Mouse (Mus musculus) MEL (cell line): ENCODE measurements around the gene Slco2a1. TPM values are rescaled to one million over a fixed set of nuclear protein-coding genes. Genes with fewer than 3 reads are reported as not detected.

Experiments used
- DNase-seq: peaks from one replicate; pipeline ENCODE4 v3.0.0; 2011; ENCODE audit warnings: low read depth, low spot score
- H3K27ac ChIP-seq: 2 replicates; pipeline ENCODE4 v1.5.1; 2012; ENCODE audit warnings: low read depth, mild to moderate bottlenecking, control low read depth, low read length, moderate library complexity; ENCODE audit not compliant: control insufficient read depth
- H3K27me3 ChIP-seq, 2 experiments: fragments of 150-350 bp in 1 of 2; sonication (generic) in 1 of 2; 2 replicates each; pipeline ENCODE4 v1.6.1; 2012; ENCODE audit warnings: low read length in 2 of 2, mild to moderate bottlenecking in 2 of 2, improper control_type of control experiment in 1 of 2, moderate library complexity in 1 of 2; ENCODE audit not compliant: insufficient read depth in 2 of 2, control insufficient read depth in 1 of 2
- H3K36me3 ChIP-seq, 2 experiments: 2 replicates each; pipeline ENCODE4 v1.6.1; 2012 to 2014; ENCODE audit warnings: low read length in 2 of 2, improper control_type of control experiment in 1 of 2, inconsistent platforms in 1 of 2, mild to moderate bottlenecking in 1 of 2; ENCODE audit not compliant: insufficient read depth in 2 of 2, control insufficient read depth in 1 of 2
- H3K4me1 ChIP-seq, 2 experiments: fragments of 150-350 bp in 1 of 2; sonication (generic) in 1 of 2; 2 replicates each; pipeline ENCODE4 v1.6.1; 2012; ENCODE audit warnings: low read length in 2 of 2, improper control_type of control experiment in 1 of 2, mild to moderate bottlenecking in 1 of 2; ENCODE audit not compliant: insufficient read depth in 2 of 2, control insufficient read depth in 1 of 2
- H3K4me3 ChIP-seq, 2 experiments: fragments of 150-350 bp in 1 of 2; sonication (generic) in 1 of 2; 2 replicates each; pipeline ENCODE4 v1.5.1; 2012; ENCODE audit warnings: low read depth in 2 of 2, low read length in 2 of 2, mild to moderate bottlenecking in 2 of 2, moderate library complexity in 2 of 2, control low read depth in 1 of 2, improper control_type of control experiment in 1 of 2; ENCODE audit not compliant: control insufficient read depth in 1 of 2, insufficient read depth in 1 of 2
- H3K79me2 ChIP-seq: 2 replicates; pipeline ENCODE4 v1.6.1; 2012; ENCODE audit warnings: mild to moderate bottlenecking, low read length, moderate library complexity; ENCODE audit not compliant: control insufficient read depth, poor library complexity, insufficient read depth
- H3K9ac ChIP-seq: 2 replicates; pipeline ENCODE4 v1.6.1; 2012; ENCODE audit warnings: low read depth, mild to moderate bottlenecking, control low read depth, low read length, moderate library complexity; ENCODE audit not compliant: control insufficient read depth, poor library complexity, severe bottlenecking
- H3K9me3 ChIP-seq: fragments of 150-350 bp; sonication (generic); replicated peaks from 2 replicates; pipeline ENCODE4 v1.6.1; 2012; ENCODE audit warnings: mild to moderate bottlenecking, low read length, improper control_type of control experiment, moderate library complexity; ENCODE audit not compliant: insufficient read depth
- BHLHE40 ChIP-seq: IDR thresholded peaks from 2 replicates; pipeline ENCODE4 v1.6.1; 2012; ENCODE audit warnings: low read depth, mild to moderate bottlenecking, inconsistent platforms, low read length, improper control_type of control experiment, borderline replicate concordance
- CHD1 ChIP-seq: IDR thresholded peaks from 2 replicates; pipeline ENCODE4 v1.6.1; 2012; ENCODE audit warnings: low read depth, mild to moderate bottlenecking, inconsistent platforms, low read length, improper control_type of control experiment
- CHD2 ChIP-seq: IDR thresholded peaks from 2 replicates; pipeline ENCODE4 v1.6.1; 2011; ENCODE audit warnings: low read length, improper control_type of control experiment
- E2F4 ChIP-seq: IDR thresholded peaks from 2 replicates; pipeline ENCODE4 v1.6.1; 2011; ENCODE audit warnings: low read depth, low read length, improper control_type of control experiment, borderline replicate concordance
- GABPA ChIP-seq: IDR thresholded peaks from 2 replicates; pipeline ENCODE4 v1.6.1; 2012; ENCODE audit warnings: low read depth, mild to moderate bottlenecking, inconsistent platforms, low read length, improper control_type of control experiment, moderate library complexity
- GATA1 ChIP-seq: IDR thresholded peaks from 2 replicates; pipeline ENCODE4 v1.6.1; 2011; ENCODE audit warnings: low read depth, low read length, improper control_type of control experiment
- JUND ChIP-seq: IDR thresholded peaks from 2 replicates; pipeline ENCODE4 v1.6.1; 2011; ENCODE audit warnings: low read depth, mild to moderate bottlenecking, improper control_type of control experiment, low read length
- KAT2A ChIP-seq: conservative IDR thresholded peaks from 2 replicates; pipeline ENCODE4 v1.6.1; 2012; ENCODE audit warnings: low read depth, low read length, improper control_type of control experiment, inconsistent platforms
- MAX ChIP-seq: IDR thresholded peaks from 2 replicates; pipeline ENCODE4 v1.6.1; 2011; ENCODE audit warnings: low read length, improper control_type of control experiment
- MAZ ChIP-seq: IDR thresholded peaks from 2 replicates; pipeline ENCODE4 v1.6.1; 2012; ENCODE audit warnings: low read depth, mild to moderate bottlenecking, inconsistent platforms, low read length, improper control_type of control experiment
- MEF2A ChIP-seq: IDR thresholded peaks from 2 replicates; pipeline ENCODE4 v1.6.1; 2014; ENCODE audit warnings: low read depth, mild to moderate bottlenecking, inconsistent platforms, low read length, improper control_type of control experiment; ENCODE audit not compliant: poor library complexity, insufficient replicate concordance, severe bottlenecking; ENCODE audit errors: extremely low read depth
- MXI1 ChIP-seq: IDR thresholded peaks from 2 replicates; pipeline ENCODE4 v1.6.1; 2011; ENCODE audit warnings: mild to moderate bottlenecking, low read depth, low read length, improper control_type of control experiment
- NRF1 ChIP-seq: IDR thresholded peaks from 2 replicates; pipeline ENCODE4 v1.6.1; 2014; ENCODE audit warnings: low read depth, mild to moderate bottlenecking, inconsistent platforms, low read length, improper control_type of control experiment, moderate library complexity; ENCODE audit not compliant: poor library complexity, insufficient read depth, severe bottlenecking
- POLR2A ChIP-seq, 2 experiments: IDR thresholded peaks; 2 replicates each; pipeline ENCODE4 v1.6.1; 2011 to 2012; ENCODE audit warnings: low read length in 2 of 2, mild to moderate bottlenecking in 2 of 2, control low read depth in 1 of 2, improper control_type of control experiment in 1 of 2, low read depth in 1 of 2, moderate library complexity in 1 of 2; ENCODE audit not compliant: control insufficient read depth in 1 of 2, insufficient read depth in 1 of 2, poor library complexity in 1 of 2
- TAL1 ChIP-seq: IDR thresholded peaks from 2 replicates; pipeline ENCODE4 v1.6.1; 2012; ENCODE audit warnings: mild to moderate bottlenecking, inconsistent platforms, low read length, moderate library complexity, mixed read lengths
- TBP ChIP-seq: IDR thresholded peaks from 2 replicates; pipeline ENCODE4 v1.8.0; 2011; ENCODE audit warnings: low read depth, low read length, improper control_type of control experiment
- UBTF ChIP-seq: IDR thresholded peaks from 2 replicates; pipeline ENCODE4 v1.6.1; 2012; ENCODE audit warnings: low read depth, mild to moderate bottlenecking, inconsistent platforms, low read length, improper control_type of control experiment, moderate library complexity, borderline replicate concordance; ENCODE audit not compliant: insufficient read depth
- ZC3H11A ChIP-seq: IDR thresholded peaks from 2 replicates; pipeline ENCODE4 v1.6.1; 2012; ENCODE audit warnings: low read depth, mild to moderate bottlenecking, inconsistent platforms, low read length, improper control_type of control experiment
- ZKSCAN1 ChIP-seq: IDR thresholded peaks from 2 replicates; pipeline ENCODE4 v1.6.1; 2012; ENCODE audit warnings: low read depth, mild to moderate bottlenecking, inconsistent platforms, low read length, improper control_type of control experiment, moderate library complexity
- ZMIZ1 ChIP-seq: IDR thresholded peaks from 2 replicates; pipeline ENCODE4 v1.6.1; 2012; ENCODE audit warnings: low read depth, mild to moderate bottlenecking, inconsistent platforms, low read length, improper control_type of control experiment, moderate library complexity
- ZNF384 ChIP-seq: IDR thresholded peaks from 2 replicates; pipeline ENCODE4 v1.6.1; 2012; ENCODE audit warnings: low read depth, mild to moderate bottlenecking, inconsistent platforms, low read length, improper control_type of control experiment
- polyA plus RNA-seq, 2 experiments: library from polyadenylated mRNA; stranded (reverse) in 1 of 2; unstranded in 1 of 2; fragments of >175 nt in 1 of 2; fragments of >200 nt in 1 of 2; gene quantifications; 2 replicates each; pipeline versions ENCODE4 v1.2.1 to v1.2.4; 2012; ENCODE audit warnings: low replicate concordance in 2 of 2, low read depth in 1 of 2; ENCODE audit not compliant: insufficient read length in 2 of 2, insufficient read depth in 1 of 2, missing spikeins in 1 of 2
- total RNA-seq: library from RNA; depleted of rRNA; stranded (reverse); fragments of 300-350 nt; gene quantifications from 2 replicates; pipeline ENCODE4 v1.2.3, GENCODE M21; 2012

Slco2a1 gene
- total and polyA plus RNA-seq, 3 experiments: 0.01 TPM; not detected in 2

- H3K27me3 ChIP-seq: no peaks in the 10 kb centered on the region
- H3K36me3 ChIP-seq: no peaks in the 10 kb centered on the region
- H3K4me1 ChIP-seq: no peaks in the 10 kb centered on the region
- H3K79me2 ChIP-seq: no peaks in the 10 kb centered on the region
- no peak overlapping the region for H3K4me3 ChIP-seq
- TF ChIP-seq GATA1 (no peak), ZMIZ1 (no peak), TAL1 (no peak), MAX (no peak), CHD1 (no peak), JUND (no peak), ZKSCAN1 (no peak), NRF1 (no peak), MXI1 (no peak), MAZ (no peak), BHLHE40 (no peak), E2F4 (no peak), TBP (no peak), POLR2A (IDR thresholded peaks at IDR 0.05; ENCODE audit: control insufficient read depth in 1 of 2, insufficient read depth in 1 of 2, low read depth in 1 of 2, low read length in 2 of 2, poor library complexity in 1 of 2) (no peak), UBTF (no peak), ZNF384 (no peak), ZC3H11A (no peak), MEF2A (no peak), KAT2A (no peak), CHD2 (no peak)
- H3K9ac ChIP-seq: no peak overlapping the region
- DNase-seq: no peak
- H3K27ac ChIP-seq: no peak overlapping the region
- H3K9me3 ChIP-seq: no peaks in the 10 kb centered on the region
Observed at GRCm38 (mm10) chr9:103038266-103038665, 49.8 kb downstream of the Slco2a1 start.

DNA sequence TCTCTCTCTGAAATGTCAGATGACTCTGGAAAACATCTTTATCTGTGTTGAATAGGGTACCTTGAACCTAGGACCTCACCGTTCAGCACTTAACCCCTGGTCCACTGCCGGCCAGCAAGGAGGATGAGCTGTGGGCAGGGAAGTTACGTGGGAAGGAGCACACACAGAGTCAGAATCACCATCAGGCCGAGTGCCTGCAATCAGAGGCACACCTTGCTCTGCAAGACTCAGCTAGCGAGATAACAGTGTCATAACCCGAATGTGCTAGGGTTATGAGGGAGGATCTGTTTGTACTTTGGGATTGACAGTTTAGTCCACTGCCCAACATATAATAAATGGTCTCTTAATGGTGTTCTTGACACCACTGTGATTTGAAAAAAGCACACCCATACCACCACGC is 50.2 kb downstream of the Slco2a1 start:
- H3K9me3 ChIP-seq: no peaks in the 10 kb centered on the region
- H3K27ac ChIP-seq: no peak overlapping the region
- DNase-seq: no peak
- H3K79me2 ChIP-seq: no peaks in the 10 kb centered on the region
- H3K27me3 ChIP-seq: no peaks in the 10 kb centered on the region
- H3K36me3 ChIP-seq: no peaks in the 10 kb centered on the region
- H3K4me3 ChIP-seq: no peak overlapping the region
- no peaks in the 10 kb centered on the region for H3K4me1 ChIP-seq
- H3K9ac ChIP-seq: no peak overlapping the region
- no peak for TF ChIP-seq GABPA
- 0 out of 2 replicates have a peak, but pooled peaks have one; percentile 3 for TF ChIP-seq TAL1
- TF ChIP-seq GATA1: no peak
- TF ChIP-seq NRF1: no peak
